Mouse (Mus musculus): ENCODE measurements around the gene Rpa2.

DNA sequence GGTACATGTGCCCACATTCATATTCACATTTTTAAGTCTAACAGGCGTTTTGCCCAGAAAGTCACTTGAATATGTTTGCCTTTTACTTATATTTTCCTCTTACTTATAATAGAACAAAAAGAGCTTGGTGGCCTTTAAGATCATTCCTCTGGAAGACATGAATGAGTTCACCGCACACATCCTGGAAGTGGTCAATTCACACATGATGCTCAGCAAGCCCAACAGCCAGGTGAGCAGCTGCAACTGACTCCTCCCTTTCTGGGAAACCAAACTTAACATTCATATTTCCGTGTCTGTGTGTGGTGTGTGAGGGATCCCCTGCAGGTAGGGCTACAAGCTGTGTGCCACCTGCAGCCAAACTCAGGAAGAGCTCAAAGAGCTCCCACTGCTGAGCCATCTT lies 6.8 kb downstream of the Rpa2 start:
- no peak for TF ChIP-seq CTCF (IDR thresholded peaks at IDR 0.05; ENCODE audit: control insufficient read depth, insufficient read depth, insufficient replicate concordance, low read depth, low read length)
- no peak for TF ChIP-seq POLR2A (IDR thresholded peaks at IDR 0.05; ENCODE audit: control insufficient read depth, low read depth, low read length)
